Mouse (Mus musculus): ENCODE results near the gene Dpy30.

- TF ChIP-seq E2F4 (IDR thresholded peaks at IDR 0.05; ENCODE audit: insufficient read depth) (no peak), POLR2A (IDR thresholded peaks at IDR 0.05; ENCODE audit: insufficient read length, low read depth) (no peak), MAX (IDR thresholded peaks at IDR 0.05; ENCODE audit: low read depth) (no peak), USF1 (IDR thresholded peaks at IDR 0.05; ENCODE audit: low read depth) (no peak)
These were observed 17.4 kb upstream of the Dpy30 start for GRCm38 (mm10) chr17:74341151-74341550.
